Mouse (Mus musculus) erythroblast, embryonic 14.5 days (primary cell): ENCODE results near the gene Cyp1b1.

ENCODE experiments used
- GATA1 ChIP-seq: IDR thresholded peaks from 2 replicates; pipeline ENCODE4 v1.6.1; 2012; ENCODE audit warnings: low read length, inconsistent platforms, mixed read lengths
- TAL1 ChIP-seq: IDR thresholded peaks from 3 replicates; pipeline ENCODE4 v1.6.1; 2012; ENCODE audit warnings: low read length, inconsistent platforms, mixed read lengths

GRCm38 (mm10) chr17:79714368-79714895 lies 429 bp downstream of the Cyp1b1 start:
- no peak for TF ChIP-seq TAL1
- no peak for TF ChIP-seq GATA1
